Mouse (Mus musculus) CH12.LX (cell line): ENCODE measurements at regions not wholly inside any gene's neighbourhood (a gene's known extent, or its start where the extent isn't known, plus 50 kb on each side); places are given as distances from the start of the nearest gene placed in this dataset.

Experiments
- BHLHE40 ChIP-seq: IDR thresholded peaks from 2 replicates; pipeline ENCODE4 v1.6.1; 2011; ENCODE audit warnings: mild to moderate bottlenecking, low read depth, low read length, improper control_type of control experiment
- CHD1 ChIP-seq: IDR thresholded peaks from 2 replicates; pipeline ENCODE4 v1.6.1; 2012; ENCODE audit warnings: low read depth, low read length, improper control_type of control experiment, inconsistent platforms
- CTCF ChIP-seq, 2 experiments: IDR thresholded peaks in 1 of 2; conservative IDR thresholded peaks in 1 of 2; 2 replicates each; pipeline ENCODE4 v1.5.1; 2011 to 2012; ENCODE audit warnings: low read depth in 2 of 2, low read length in 2 of 2, improper control_type of control experiment in 1 of 2, inconsistent platforms in 1 of 2, mild to moderate bottlenecking in 1 of 2, moderate library complexity in 1 of 2
- EP300 ChIP-seq: IDR thresholded peaks from 2 replicates; pipeline ENCODE4 v1.6.1; 2011; ENCODE audit warnings: low read length, improper control_type of control experiment
- GABPA ChIP-seq: IDR thresholded peaks from 2 replicates; pipeline ENCODE4 v1.6.1; 2012; ENCODE audit warnings: low read depth, low read length, improper control_type of control experiment, inconsistent platforms; ENCODE audit not compliant: insufficient replicate concordance
- MAFK ChIP-seq: IDR thresholded peaks from 2 replicates; pipeline ENCODE4 v1.6.1; 2011; ENCODE audit warnings: low read length, improper control_type of control experiment; ENCODE audit not compliant: insufficient replicate concordance
- MAX ChIP-seq: IDR thresholded peaks from 2 replicates; pipeline ENCODE4 v1.6.1; 2011; ENCODE audit warnings: low read length, improper control_type of control experiment
- MEF2A ChIP-seq: IDR thresholded peaks from 2 replicates; pipeline ENCODE4 v1.6.1; 2014; ENCODE audit warnings: low read depth, mild to moderate bottlenecking, inconsistent platforms, low read length, improper control_type of control experiment, borderline replicate concordance
- MYC ChIP-seq: IDR thresholded peaks from 2 replicates; pipeline ENCODE4 v1.6.1; 2011; ENCODE audit warnings: low read depth, mild to moderate bottlenecking, improper control_type of control experiment, low read length
- NRF1 ChIP-seq: IDR thresholded peaks from 2 replicates; pipeline ENCODE4 v1.6.1; 2014; ENCODE audit warnings: low read depth, mild to moderate bottlenecking, inconsistent platforms, low read length, improper control_type of control experiment, moderate library complexity
- POLR2A ChIP-seq: IDR thresholded peaks from 2 replicates; pipeline ENCODE4 v1.6.1; 2011; ENCODE audit warnings: low read depth, mild to moderate bottlenecking, improper control_type of control experiment, low read length
- RAD21 ChIP-seq: IDR thresholded peaks from 2 replicates; pipeline ENCODE4 v1.6.1; 2011; ENCODE audit warnings: low read depth, mild to moderate bottlenecking, low read length, improper control_type of control experiment, moderate library complexity
- UBTF ChIP-seq: IDR thresholded peaks from 2 replicates; pipeline ENCODE4 v1.6.1; 2012; ENCODE audit warnings: low read depth, mild to moderate bottlenecking, inconsistent platforms, low read length, improper control_type of control experiment, moderate library complexity
- USF1 ChIP-seq: IDR thresholded peaks from 2 replicates; pipeline ENCODE4 v1.6.1; 2014; ENCODE audit warnings: low read depth, mild to moderate bottlenecking, inconsistent platforms, low read length, improper control_type of control experiment

DNA sequence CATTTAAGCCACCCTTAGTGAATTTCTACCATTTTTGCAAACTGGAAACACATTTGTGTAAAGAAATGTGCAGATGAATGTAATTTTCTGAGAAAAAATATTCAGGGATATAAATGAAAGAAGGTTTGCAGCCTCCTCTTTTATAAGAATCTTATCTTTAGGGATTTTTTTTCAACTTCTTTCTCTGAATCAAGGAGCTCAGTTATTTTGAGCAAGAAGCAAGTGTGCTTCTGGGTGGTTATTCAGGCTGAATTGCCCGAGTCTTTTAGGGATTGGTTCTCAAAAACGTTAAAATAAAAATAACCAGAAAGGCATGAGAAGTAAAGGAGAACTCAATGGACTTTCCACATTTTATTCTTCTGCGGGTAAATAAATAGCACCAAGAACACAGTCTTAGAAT is 666.0 kb upstream of the Map3k7 start:
- TF ChIP-seq POLR2A (no peak), GABPA (no peak), NRF1 (no peak), CTCF (conservative IDR thresholded peaks at IDR 0.05 in 1 of 2, IDR thresholded peaks at IDR 0.05 in 1 of 2; ENCODE audit: low read depth in 2 of 2, low read length in 2 of 2) (no peak), EP300 (no peak), UBTF (no peak), BHLHE40 (no peak), CHD1 (no peak), MYC (no peak), MAX (no peak), MEF2A (no peak), MAFK (no peak), USF1 (no peak), RAD21 (no peak)
